Mouse (Mus musculus) testis, postnatal 10 days (tissue): Measurements from ENCODE around the gene Hist1h2ah.
A peak's percentile ranks its signal among the peaks of the same experiment; 100 is the strongest.

Experiments used
- DNase-seq: peaks from one replicate; pipeline ENCODE4 v3.0.0; 2021; ENCODE audit warnings: low spot score

Gene Hist1h2ah

DNA sequence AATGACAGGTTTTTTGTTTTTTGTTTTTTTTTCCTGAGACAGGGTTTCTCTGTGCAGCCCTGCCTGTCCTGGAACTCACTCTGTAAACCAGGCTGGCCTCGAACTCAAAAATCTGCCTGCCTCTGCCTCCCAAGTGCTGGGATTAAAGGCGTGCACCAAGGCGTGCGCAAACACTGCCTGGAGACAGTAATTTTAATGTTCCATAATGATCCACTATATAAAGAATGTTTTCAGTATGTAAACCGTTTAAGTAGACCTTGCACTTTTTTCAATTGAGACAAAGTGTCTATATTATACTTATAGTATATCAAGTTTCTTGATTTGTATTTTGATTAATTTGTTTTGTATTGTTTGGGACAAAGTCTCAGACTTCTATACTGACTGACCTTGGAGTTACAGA is 4.0 kb upstream of the Hist1h2ah start:
- no peak for DNase-seq

DNA sequence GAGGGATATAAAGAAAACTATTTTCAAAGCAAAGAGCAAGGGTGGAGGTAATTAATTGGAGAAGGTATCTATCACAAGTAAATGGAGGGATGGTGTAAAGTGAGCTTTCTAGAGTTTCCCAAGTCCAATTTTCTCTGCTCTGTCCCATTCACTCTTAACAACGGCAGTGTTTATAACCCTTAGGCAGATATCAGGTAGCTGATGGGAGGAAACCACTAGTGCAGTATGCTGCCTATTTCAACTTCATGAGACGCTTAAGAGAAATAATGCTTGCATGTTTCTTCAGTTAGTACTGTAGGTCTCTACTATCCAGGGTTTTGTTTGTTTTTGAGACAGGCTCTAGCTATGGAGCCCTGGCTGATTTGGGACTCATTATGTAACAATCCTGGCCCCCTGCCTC is 2.0 kb upstream of the Hist1h2ah start:
- no peak for DNase-seq

DNA sequence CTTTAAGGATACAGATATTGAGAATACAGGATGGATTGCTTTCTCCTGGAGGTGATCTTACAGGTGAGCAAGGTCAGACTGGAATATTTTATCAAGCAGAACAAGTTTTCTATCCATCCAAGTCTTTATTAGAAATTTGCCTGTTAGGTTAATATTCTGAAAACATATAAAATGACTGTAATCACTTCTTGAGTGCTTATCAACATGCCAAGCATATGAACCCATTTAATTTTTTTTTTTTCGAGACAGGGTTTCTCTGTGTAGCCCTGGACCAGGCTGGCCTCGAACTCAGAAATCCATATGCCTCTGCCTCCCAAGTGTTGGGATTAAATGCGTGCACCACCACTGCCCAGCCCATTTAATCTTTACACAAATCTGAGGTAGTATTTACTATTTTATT is 1.6 kb upstream of the Hist1h2ah start:
- no peak for DNase-seq

DNA sequence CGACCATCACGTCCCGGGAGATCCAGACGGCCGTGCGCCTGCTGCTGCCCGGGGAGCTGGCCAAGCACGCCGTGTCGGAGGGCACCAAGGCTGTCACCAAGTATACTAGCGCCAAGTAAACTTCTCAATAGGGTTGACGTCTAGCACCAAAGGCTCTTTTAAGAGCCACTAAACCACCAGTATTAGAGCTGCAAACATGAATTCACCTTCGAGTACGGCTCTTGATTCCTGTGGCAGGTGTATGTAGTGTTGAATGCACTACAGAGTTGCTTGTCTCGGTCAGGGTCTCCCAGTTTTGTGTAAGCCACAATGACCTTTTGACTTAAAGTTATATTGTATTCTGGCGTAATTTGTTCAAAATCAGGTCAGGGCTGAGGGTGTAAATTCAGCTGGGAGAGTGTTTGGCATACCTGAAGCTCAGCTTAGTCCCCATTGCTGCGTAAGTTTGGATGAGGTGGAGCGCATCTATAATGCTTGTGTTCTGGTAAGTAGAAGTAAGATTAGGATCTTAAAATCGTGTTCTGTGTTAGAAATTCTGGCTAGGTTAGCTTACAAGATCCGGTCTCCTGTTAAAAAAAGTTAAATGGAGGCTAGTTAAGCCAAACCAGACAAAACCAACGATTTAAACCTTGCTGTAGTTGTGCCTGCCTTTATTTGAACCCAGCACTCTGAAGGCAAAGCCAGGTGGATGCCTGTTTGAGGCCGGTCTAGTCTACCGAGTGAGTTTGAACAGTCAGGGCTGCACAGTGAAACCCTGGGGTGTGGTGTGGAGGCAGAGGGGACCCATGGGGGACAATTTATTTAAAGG is 985 bp upstream of the Hist1h2ah start:
- DNase-seq, result no peak

- no peak for DNase-seq
Observed at GRCm38 (mm10) chr13:22034443-22035266, 713 bp downstream of the Hist1h2ah start.

DNA sequence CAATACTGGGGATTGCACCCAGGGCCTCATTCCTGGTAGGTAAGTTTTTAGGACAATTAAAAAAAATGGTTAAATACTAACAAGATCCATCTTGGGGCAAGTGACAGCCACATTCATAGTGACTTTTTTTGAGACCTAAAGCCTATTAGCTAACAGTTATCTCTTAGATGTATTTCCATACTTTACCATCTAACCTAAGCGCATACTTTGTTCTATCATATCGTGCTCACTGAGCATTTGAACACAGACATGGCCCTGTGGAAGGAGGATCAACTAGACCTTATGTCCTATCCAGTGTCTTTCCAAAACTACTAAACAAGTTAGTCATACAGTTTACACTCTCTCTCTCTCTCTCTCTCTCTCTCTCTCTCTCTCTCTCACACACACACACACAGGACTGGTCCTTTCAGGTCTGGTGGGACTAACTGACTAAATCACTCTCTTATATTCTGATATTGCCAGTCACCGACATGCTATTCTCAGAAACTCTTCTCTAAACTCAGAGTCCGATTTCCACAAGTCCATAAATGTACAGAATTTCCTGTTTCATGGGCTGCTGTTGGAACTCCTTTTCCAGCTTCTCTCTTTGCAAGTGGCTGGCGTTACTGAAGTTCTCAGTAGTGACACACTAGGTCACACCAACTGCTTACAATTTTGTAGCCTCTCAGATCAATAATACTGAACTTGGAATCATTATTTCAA is 1.5 kb downstream of the Hist1h2ah start:
- no peak for DNase-seq

GRCm38 (mm10) chr13:22030493-22030892 is 4.9 kb downstream of the Hist1h2ah start:
- DNase-seq, result no peak

DNA sequence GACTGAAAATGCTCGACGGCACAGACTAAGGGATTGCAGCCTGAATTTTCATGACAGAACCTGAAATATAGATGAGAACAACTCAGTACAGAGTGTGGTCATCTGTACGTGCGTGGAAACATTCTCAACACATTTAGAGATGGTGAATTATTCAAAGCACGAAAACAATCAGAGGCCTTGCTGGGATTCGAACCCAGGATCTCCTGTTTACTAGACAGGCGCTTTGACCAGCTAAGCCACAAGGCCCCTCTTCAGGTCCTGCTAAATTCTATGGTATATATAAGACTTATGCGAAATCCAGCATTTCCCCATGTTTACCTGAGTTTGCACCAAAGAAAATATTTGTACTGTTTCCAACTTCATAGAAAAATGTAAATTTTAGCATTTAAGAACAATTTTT is 5.4 kb downstream of the Hist1h2ah start:
- DNase-seq, result no peak

- DNase-seq, result peak; percentile 96
Observed at GRCm38 (mm10) chr13:22028673-22029460, 6.5 kb downstream of the Hist1h2ah start.

GRCm38 (mm10) chr13:22026058-22027031 is 9.0 kb downstream of the Hist1h2ah start:
- DNase-seq, result peak; percentile 91

- peak; percentile 82 for DNase-seq
Observed at GRCm38 (mm10) chr13:22022241-22022640, 13.1 kb downstream of the Hist1h2ah start.

- no peak for DNase-seq
Observed at GRCm38 (mm10) chr13:22021581-22021980, 13.8 kb downstream of the Hist1h2ah start.

GRCm38 (mm10) chr13:22020901-22021339 is 14.4 kb downstream of the Hist1h2ah start:
- DNase-seq, result peak; percentile 71

DNA sequence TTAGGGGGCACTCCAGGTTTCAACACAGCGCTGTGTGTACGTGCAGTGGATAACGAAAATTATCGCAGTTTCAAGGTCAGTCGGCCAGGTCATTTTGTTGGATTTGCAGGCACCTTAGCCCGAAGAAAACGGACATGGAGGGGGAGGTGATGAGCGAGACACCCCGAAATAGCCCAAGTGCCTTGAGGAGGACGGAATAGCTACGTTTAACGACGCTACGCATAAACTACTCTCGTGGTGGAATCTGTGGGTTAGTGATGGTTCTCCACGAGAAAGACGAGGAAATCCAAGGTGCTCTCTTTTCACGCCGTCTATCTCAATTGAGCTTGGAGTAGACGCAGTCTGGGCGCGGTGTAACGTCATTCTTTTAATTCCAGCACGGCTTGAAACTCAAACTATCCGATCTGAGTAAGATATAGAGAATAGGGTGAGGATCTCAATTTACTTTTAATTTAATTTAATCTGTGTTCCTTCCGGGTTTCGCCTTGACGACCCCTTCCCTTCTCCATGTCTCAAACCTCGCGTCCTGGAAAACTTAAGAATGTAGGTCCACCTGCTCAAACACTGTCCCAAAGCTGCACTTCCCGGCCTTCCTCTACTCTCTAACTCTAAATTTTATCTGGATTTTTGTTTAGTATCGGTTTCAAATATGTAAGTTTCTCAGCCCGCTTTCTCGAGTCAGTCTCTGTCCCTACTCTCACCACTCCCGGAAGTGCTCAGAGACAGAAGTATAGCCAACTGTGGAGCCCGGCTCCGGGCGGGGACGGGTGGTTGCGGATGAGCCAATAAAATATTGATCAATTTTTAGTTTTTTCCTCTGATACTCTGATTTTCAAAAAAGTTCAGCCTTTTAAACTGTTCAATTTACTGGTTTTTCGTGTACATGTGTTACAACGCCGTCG is 15.2 kb downstream of the Hist1h2ah start:
- peak; percentile 47 for DNase-seq

DNA sequence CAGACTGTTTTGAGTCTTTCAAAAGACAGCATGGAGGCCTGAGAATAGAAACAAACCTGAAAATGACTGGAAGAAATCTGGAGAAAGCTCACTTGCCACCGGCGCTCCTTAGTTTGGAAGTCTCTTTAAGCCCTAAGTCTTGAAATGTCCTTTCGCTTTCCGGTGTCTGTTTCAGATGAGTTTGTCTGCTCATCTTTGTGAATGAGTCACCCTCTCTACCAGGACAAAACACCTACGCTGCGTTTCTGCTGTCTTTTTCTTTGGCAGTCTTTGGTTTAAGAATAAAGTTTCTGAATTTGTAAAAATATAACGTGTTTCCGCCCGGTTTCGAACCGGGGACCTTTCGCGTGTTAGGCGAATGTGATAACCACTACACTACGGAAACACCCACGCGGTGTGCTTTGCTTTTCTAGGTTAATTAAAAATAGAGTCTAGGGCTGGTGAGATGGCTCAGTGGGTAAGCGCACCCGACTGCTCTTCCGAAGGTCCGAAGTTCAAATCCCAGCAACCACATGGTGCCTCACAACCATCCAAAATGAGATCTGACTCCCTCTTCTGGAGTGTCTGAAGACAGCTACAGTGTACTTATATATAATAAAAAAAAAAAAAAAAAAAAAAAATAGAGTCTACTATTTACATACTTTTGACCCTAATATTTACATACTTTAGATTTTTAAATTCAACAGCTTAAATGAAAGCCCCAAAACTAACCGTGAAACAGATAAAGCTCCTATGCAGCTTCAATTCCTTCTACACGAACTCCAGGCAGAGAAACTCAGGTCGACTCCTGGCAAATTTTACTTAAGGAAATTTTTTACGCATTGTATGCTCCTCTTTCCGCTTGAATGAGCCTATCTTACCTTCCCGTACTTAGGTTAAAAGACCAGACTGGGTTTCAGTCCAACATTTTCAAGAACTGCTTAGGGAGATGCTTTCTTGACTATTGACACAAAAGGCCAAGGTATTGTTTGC is 19.6 kb downstream of the Hist1h2ah start:
- DNase-seq, result peak; percentile 74

- no peak for DNase-seq
Observed at GRCm38 (mm10) chr13:22014411-22014845, 20.9 kb downstream of the Hist1h2ah start.

GRCm38 (mm10) chr13:22013716-22014115 is 21.7 kb downstream of the Hist1h2ah start:
- no peak for DNase-seq

DNA sequence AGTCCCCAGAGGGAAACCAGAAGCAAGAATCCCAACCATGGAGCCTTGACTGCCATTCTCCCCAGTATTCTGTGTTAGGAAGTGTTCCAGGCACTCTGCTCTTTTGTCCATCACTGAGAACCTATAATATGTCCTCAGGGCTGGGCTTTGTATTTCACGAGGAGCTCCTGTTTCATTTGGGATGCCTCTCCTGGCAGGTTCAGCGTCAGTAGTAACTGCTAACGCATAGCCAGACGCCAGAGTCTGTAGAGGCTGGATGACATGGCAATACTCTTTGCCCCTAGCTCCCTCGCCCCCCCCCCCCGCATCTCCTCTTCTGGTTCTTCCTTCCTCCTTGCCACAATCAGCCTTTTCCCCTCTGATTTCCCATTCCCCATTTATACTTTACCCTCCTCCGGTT is 25.7 kb downstream of the Hist1h2ah start, which contains the start of gene Prss16:
TSS of gene Prss16 (minus strand) at position 101 of the 400 bp plus-strand sequence.
- DNase-seq, result no peak
